Mouse (Mus musculus) embryonic facial prominence, embryonic 15.5 days (tissue): Measurements from ENCODE around the gene BC034090. TPM values are rescaled to one million over a fixed set of nuclear protein-coding genes. Genes with fewer than 3 reads are reported as not detected.
"Not testable (repeated sequence)": the region's sequence is repeated elsewhere in the genome, so short reads cannot be mapped to it uniquely, and the experiment has no call there.

Experiments
- ATAC-seq: fragments of 200-750 bp; cut with Nextera tagmentation; 2 replicates; pipeline ENCODE4 v1.8.0; 2017; ENCODE audit warnings: low read depth, moderate TSS enrichment; ENCODE audit not compliant: insufficient number of reproducible peaks, low FRiP score, low TSS enrichment
- H3K27ac ChIP-seq: fragments of 300-500 bp; sonication (generic); replicated peaks from 2 replicates; pipeline ENCODE4 v1.5.1; 2015; ENCODE audit warnings: mild to moderate bottlenecking, inconsistent platforms
- H3K27me3 ChIP-seq: fragments of 300-500 bp; sonication (generic); 2 replicates; pipeline ENCODE4 v1.6.1; 2015; ENCODE audit warnings: inconsistent platforms
- H3K36me3 ChIP-seq: fragments of 300-500 bp; sonication (generic); 2 replicates; pipeline ENCODE4 v1.6.1; 2015; ENCODE audit warnings: mild to moderate bottlenecking, inconsistent platforms
- H3K4me1 ChIP-seq: fragments of 300-500 bp; sonication (generic); 2 replicates; pipeline ENCODE4 v1.6.1; 2015; ENCODE audit warnings: inconsistent platforms
- H3K4me2 ChIP-seq: fragments of 300-500 bp; sonication (generic); replicated peaks from 2 replicates; pipeline ENCODE4 v1.6.1; 2015; ENCODE audit warnings: mild to moderate bottlenecking, inconsistent platforms
- H3K4me3 ChIP-seq: fragments of 300-500 bp; sonication (generic); replicated peaks from 2 replicates; pipeline ENCODE4 v1.5.1; 2015; ENCODE audit warnings: mild to moderate bottlenecking, inconsistent platforms
- H3K9ac ChIP-seq: fragments of 300-500 bp; sonication (generic); 2 replicates; pipeline ENCODE4 v1.6.1; 2015; ENCODE audit warnings: inconsistent platforms
- H3K9me3 ChIP-seq: fragments of 300-500 bp; sonication (generic); replicated peaks from 2 replicates; pipeline ENCODE4 v1.6.1; 2016; ENCODE audit warnings: inconsistent platforms
- WGBS: fragments of 180-500 bp; shearing (Covaris S2); methylation state at CpG from one replicate; pipeline ENCODE4 v1.1.7; 2015; 5-methylcytosine and 5-hydroxymethylcytosine counted together
- polyA plus RNA-seq: library from polyadenylated mRNA; unstranded; fragments of >200 nt; fragmentation: Nextera tagmentation; extraction: Ambion mirVana; gene quantifications from 2 replicates; pipeline ENCODE4 v1.2.1, GENCODE M21; 2015

BC034090 gene
- polyA plus RNA-seq, 1 experiment from 2014 or later = 6.3 TPM

DNA sequence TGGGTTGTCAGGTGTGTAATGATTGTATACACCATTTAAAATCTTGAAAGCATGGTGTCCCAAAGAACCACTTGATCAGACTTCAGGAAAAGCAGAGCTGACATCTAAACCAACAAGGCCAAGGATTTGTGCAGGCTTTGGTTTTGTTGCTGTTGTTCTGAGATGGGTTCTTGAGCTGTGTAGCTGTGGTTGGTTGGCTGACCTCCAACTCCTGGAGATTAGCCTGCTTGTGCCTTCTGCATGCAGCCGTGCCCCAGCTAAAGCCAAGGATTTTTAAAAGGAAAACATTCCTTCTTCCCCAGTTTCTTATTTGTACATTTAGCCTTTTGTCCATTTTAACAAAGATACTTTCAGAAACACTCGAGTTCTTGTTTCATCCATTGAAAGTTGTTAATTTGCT, 52.6 kb downstream of the BC034090 start:
- 71% methylated on average over 2 of the region's 2 CpGs for WGBS
- Histone ChIP-seq H3K4me1 (peaks cover 9% of the 10 kb centered on the region; the same call in 1 of the 2 replicates), H3K9me3 (no peaks in the 10 kb centered on the region), H3K9ac (no peak overlapping the region), H3K27ac (0 out of 2 replicates have a peak overlapping the region, but pooled peaks have one; percentile 22), H3K4me2 (no peak overlapping the region), H3K27me3 (no peaks in the 10 kb centered on the region), H3K4me3 (no peak overlapping the region), H3K36me3 (peaks cover 53% of the 10 kb centered on the region)
- no peak for ATAC-seq

DNA sequence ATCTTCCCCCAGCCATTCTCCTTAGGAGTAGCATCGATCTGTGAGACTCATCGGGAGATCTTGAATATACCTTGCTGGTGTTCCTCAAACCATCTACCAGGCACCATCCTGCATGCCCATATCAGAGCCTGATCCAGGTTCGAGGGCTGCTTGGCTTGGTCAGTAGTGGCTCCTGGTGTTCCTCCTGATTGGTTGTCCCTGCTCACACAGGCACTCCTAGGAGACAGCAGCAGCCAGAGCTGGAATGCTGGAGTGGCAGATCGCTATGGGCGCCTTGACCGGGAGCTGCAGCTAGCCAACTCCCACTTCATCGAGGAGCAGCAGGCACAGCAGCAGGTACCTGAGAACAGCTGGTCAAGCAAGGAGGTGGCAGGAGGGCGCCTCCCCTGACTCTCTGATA, 53.0 kb downstream of the BC034090 start:
- Histone ChIP-seq H3K27me3 (no peaks in the 10 kb centered on the region), H3K27ac (no peak overlapping the region), H3K9ac (no peak overlapping the region), H3K36me3 (peaks cover 53% of the 10 kb centered on the region), H3K4me2 (no peak overlapping the region), H3K4me3 (no peak overlapping the region), H3K4me1 (0 out of 2 replicates have a peak, but pooled peaks cover 9% of the 10 kb centered on the region), H3K9me3 (no peaks in the 10 kb centered on the region)
- WGBS = 96% methylated on average over 8 of the region's 8 CpGs
- ATAC-seq = no peak

DNA sequence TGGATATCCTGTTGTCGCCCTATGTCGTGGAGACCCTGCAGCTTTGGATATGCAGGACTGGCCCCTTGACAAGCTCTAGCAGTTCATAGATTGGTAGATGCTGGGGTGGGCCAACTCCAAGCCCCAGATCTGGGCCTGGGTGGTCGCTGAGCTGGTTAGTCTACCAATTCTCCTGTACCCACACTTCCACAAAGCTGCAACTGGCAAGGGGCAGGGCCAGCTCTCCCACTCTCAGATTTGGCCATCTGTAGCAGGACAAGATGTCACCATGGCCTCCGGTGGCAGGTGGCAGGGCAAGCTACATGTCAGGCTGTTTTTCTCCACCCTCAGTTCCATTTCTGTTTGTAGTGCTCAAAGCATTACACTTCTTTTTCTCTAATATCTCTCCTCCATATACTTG, 55.6 kb downstream of the BC034090 start:
- Histone ChIP-seq H3K27ac (no peak overlapping the region), H3K4me3 (no peak overlapping the region), H3K36me3 (peaks cover 45% of the 10 kb centered on the region), H3K9ac (no peak overlapping the region), H3K4me1 (0 out of 2 replicates have a peak, but pooled peaks cover 9% of the 10 kb centered on the region), H3K9me3 (no peaks in the 10 kb centered on the region), H3K27me3 (no peaks in the 10 kb centered on the region), H3K4me2 (no peak overlapping the region)
- WGBS = 93% methylated on average over 4 of the region's 4 CpGs
- no peak for ATAC-seq

DNA sequence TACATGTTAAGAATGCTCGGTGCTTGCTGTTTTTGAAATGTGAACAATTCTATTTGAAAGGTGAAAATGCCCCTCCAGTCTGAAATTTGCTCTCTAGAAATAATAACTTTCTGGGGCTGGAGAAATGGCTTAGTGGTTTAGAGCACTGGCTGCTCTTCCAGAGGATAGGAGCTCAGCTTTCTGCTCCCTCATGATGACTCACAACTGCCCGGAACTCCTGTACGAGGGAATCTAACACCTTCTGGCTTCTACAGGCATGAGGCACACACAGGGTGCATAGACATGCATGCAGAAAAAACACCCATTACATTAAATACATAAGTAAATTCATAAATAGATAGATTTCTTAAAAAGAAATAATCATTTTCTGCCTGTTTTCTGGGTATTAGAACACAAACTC, 60.1 kb downstream of the BC034090 start:
- H3K27ac ChIP-seq = no peak overlapping the region
- no peak for ATAC-seq
- H3K4me2 ChIP-seq = no peak overlapping the region
- H3K27me3 ChIP-seq = no peaks in the 10 kb centered on the region
- H3K9me3 ChIP-seq = no peaks in the 10 kb centered on the region
- H3K4me1 ChIP-seq = no peaks in the 10 kb centered on the region
- WGBS = 62% methylated on average over 3 of the region's 3 CpGs
- H3K36me3 ChIP-seq = peaks cover 42% of the 10 kb centered on the region
- no peak overlapping the region for H3K9ac ChIP-seq
- H3K4me3 ChIP-seq = no peak overlapping the region

DNA sequence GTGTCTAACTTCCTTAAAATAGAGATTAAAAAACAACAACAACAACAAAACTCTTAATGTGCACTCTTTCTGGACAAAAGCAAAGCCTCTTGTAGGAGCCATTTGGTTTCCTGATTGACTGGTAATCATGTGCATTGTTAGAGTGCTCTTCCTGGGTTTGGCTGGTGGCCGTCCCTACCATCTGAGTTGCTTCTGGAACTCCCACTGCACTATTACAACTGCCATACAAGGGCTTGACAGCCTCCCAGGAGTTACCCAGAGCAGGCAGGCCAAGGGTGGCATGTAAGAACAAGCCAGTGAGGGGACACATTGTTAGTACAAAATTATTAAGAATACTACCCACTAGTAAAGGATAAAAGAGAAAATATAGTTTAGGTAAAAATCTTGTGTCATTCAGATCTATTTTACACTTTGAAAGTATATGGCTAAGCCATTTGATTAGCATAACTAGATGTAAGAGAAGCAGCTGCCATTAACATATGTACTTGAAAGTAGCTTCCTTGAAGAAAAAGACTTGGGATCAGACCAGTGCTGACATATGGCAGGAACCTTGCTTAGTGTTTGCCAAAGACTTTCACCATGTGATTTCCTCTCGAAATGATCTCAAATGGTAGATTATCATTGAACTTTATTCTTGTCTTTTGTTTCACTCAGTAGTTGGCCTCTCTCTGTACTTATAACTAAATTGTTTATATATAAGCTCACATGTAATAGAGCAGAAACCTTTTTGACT, 65.9 kb downstream of the BC034090 start:
- 83% methylated on average over 2 of the region's 2 CpGs for WGBS
- no peak overlapping the region for H3K4me2 ChIP-seq
- no peaks in the 10 kb centered on the region for H3K9me3 ChIP-seq
- H3K27me3 ChIP-seq = no peaks in the 10 kb centered on the region
- H3K9ac ChIP-seq = no peak overlapping the region
- no peak overlapping the region for H3K4me3 ChIP-seq
- no peaks in the 10 kb centered on the region for H3K4me1 ChIP-seq
- ATAC-seq = no peak
- H3K27ac ChIP-seq = no peak overlapping the region
- peaks cover 47% of the 10 kb centered on the region for H3K36me3 ChIP-seq

DNA sequence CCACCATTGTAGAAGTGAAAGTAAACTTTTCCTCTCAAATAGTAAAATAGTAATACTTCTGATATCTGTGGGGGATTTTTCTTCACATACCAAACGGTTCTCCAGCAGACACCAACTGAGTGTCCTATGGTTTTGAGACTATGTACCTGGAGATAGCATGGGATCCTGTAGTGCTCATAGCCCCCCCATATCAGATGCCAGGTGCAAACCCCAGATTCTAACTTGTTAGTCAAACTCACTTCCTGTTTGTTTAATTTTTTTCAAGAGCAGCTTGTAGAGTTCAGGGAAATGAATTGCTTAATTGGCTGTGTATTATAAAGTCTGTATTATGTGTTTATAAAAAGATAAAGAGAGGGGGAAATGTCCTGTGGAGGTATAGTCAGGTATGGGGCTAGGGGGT, 69.8 kb downstream of the BC034090 start:
- no peaks in the 10 kb centered on the region for H3K9me3 ChIP-seq
- H3K27me3 ChIP-seq = no peaks in the 10 kb centered on the region
- 94% methylated on average over 1 of the region's 1 CpGs for WGBS
- no peaks in the 10 kb centered on the region for H3K4me1 ChIP-seq
- no peak overlapping the region for H3K9ac ChIP-seq
- ATAC-seq = no peak
- H3K4me3 ChIP-seq = no peak overlapping the region
- no peak overlapping the region for H3K27ac ChIP-seq
- no peak overlapping the region for H3K4me2 ChIP-seq
- peaks cover 25% of the 10 kb centered on the region for H3K36me3 ChIP-seq

DNA sequence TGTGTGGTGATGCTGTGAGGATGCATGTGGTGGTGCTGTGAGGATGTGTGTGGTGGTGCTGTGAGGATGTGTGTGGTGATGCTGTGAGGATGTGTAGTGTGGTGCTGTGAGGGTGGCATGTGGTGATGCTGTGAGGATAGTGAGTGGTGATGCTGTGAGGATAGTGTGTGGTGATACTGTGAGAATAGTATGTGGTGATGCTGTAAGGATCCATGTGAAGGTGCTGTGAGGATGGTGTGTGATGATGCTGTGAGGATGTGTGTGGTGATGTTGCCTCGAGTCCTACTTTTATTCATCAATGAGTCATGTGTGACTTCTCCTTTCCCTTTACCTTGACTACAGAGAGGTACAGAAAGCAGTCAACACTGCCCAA, 70.6 kb downstream of the BC034090 start:
- peaks cover 19% of the 10 kb centered on the region for H3K36me3 ChIP-seq
- not testable (repeated sequence) for H3K9me3 ChIP-seq, H3K4me1 ChIP-seq, ATAC-seq, H3K4me2 ChIP-seq, H3K27me3 ChIP-seq, H3K27ac ChIP-seq, H3K4me3 ChIP-seq, H3K9ac ChIP-seq
- 78% methylated on average over 1 of the region's 1 CpGs for WGBS

DNA sequence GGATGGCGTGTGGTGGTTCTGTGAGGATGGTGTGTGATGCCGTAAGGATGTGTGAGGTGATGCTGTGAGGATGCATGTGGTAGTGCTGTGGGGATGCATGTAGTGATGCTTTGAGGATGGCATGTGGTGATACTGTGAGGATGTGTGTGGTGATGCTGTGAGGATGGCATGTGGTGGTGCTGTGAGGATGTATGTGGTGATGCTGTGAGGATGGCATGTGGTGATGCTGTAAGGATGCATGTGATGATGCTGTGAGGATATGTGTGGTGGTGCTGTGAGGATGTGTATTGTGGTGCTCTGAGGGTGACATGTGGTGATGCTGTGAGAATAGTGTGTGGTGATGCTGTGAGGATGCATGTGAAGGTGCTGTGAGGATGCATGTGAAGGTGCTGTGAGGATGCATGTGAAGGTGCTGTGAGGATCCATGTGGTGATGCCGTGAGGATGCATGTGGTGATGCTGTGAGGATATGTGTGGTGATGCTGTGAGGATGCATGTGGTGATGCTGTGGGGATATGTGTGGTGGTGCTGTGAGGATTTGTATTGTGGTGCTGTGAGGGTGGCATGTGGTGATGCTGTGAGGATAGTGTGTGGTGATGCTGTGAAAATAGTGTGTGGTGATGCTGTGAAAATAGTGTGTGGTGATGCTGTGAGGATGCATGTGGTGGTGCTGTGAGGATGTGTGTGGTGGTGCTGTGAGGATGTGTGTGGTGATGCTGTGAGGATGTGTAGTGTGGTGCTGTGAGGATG, 71.2 kb downstream of the BC034090 start:
- Histone ChIP-seq H3K9me3 (no peaks in the 10 kb centered on the region), H3K27ac (no peak overlapping the region), H3K36me3 (peaks cover 16% of the 10 kb centered on the region), H3K4me2 (no peak overlapping the region), H3K4me3 (no peak overlapping the region), H3K4me1 (no peaks in the 10 kb centered on the region), H3K9ac (no peak overlapping the region), H3K27me3 (no peaks in the 10 kb centered on the region)
- no peak for ATAC-seq
- 94% methylated on average over 3 of the region's 3 CpGs for WGBS

DNA sequence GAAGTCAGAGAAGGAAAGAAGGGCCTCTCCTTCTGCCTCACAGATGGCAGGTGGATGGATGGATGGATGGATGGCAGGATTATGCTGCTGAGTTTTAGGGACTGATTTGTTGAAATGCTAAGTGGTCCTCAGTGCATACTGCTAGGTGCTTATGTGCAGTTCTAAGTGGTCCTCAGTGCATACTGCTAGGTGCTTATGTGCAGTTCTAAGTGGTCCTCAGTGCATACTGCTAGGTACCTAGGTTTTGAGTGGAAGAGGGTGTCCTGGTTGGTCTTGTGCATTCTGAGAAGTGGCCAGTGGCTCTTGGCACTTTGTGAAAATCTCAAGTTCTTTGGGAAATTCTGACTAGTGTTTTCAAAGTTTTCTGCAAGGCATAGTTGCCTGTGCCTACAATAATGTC, 74.3 kb downstream of the BC034090 start:
- Histone ChIP-seq H3K4me2 (no peak overlapping the region), H3K27ac (no peak overlapping the region), H3K27me3 (no peaks in the 10 kb centered on the region), H3K9me3 (no peaks in the 10 kb centered on the region), H3K9ac (no peak overlapping the region), H3K4me1 (peaks cover 4% of the 10 kb centered on the region; the same call in 1 of the 2 replicates), H3K36me3 (no peaks in the 10 kb centered on the region), H3K4me3 (no peak overlapping the region)
- no peak for ATAC-seq

DNA sequence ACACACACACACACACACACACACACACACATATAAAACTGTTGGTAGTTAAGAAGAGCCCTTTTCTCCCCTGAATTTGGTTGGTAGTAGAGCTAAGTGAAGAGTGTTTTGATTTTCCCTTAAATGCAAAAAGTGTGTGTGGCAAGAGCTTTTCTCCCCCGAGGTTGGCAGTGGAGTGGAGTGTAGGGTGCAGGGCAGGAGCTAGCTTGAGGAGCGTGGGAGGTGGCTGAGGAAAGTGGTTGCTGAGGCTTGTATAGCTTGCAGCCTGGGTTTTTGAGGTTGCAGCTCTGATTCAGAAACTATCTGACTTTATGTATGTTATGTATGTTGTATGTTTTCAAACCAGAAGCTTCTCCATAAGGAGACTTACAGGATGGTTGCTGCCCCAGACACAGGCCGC, 76.8 kb downstream of the BC034090 start:
- Histone ChIP-seq H3K36me3 (no peaks in the 10 kb centered on the region), H3K27me3 (no peaks in the 10 kb centered on the region), H3K4me1 (peaks cover 8% of the 10 kb centered on the region), H3K4me3 (no peak overlapping the region), H3K27ac (no peak overlapping the region), H3K4me2 (no peak overlapping the region), H3K9me3 (no peaks in the 10 kb centered on the region), H3K9ac (no peak overlapping the region)
- no peak for ATAC-seq
- WGBS = 71% methylated on average over 3 of the region's 3 CpGs
